Mouse (Mus musculus): Measurements from ENCODE around the gene Ptpn7. TPM values are rescaled to one million over a fixed set of nuclear protein-coding genes. Genes with fewer than 3 reads are reported as not detected.
A peak's percentile ranks its signal among the peaks of the same experiment; 100 is the strongest.

The Ptpn7 gene
- 100 to 1,000 TPM; 166 to 302 TPM for polyA plus RNA-seq (2017; shearing (Covaris generic))

- ATAC-seq = peak; percentile 67
Observed at GRCm38 (mm10) chr1:135132473-135132872, at the start of gene Ptpn7. Ptpn7 (plus strand) TSS chr1:135132700.

- ATAC-seq = no peak
Observed at GRCm38 (mm10) chr1:135083465-135083864, 49.0 kb upstream of the Ptpn7 start.

GRCm38 (mm10) chr1:135085296-135085871 lies 47.1 kb upstream of the Ptpn7 start:
- no peak for ATAC-seq

GRCm38 (mm10) chr1:135086015-135086414 lies 46.5 kb upstream of the Ptpn7 start:
- ATAC-seq = no peak

- no peak for ATAC-seq
Observed at GRCm38 (mm10) chr1:135087414-135087813, 45.1 kb upstream of the Ptpn7 start.

GRCm38 (mm10) chr1:135089626-135090025 lies 42.9 kb upstream of the Ptpn7 start:
- ATAC-seq = no peak

GRCm38 (mm10) chr1:135090914-135091313 lies 41.6 kb upstream of the Ptpn7 start:
- ATAC-seq = no peak

GRCm38 (mm10) chr1:135094723-135095122 lies 37.8 kb upstream of the Ptpn7 start:
- ATAC-seq = no peak

- no peak for ATAC-seq
Observed at GRCm38 (mm10) chr1:135095189-135095588, 37.3 kb upstream of the Ptpn7 start.

GRCm38 (mm10) chr1:135096312-135096711 lies 36.2 kb upstream of the Ptpn7 start:
- no peak for ATAC-seq

GRCm38 (mm10) chr1:135097441-135097840 lies 35.1 kb upstream of the Ptpn7 start:
- ATAC-seq = no peak

- ATAC-seq = no peak
Observed at GRCm38 (mm10) chr1:135098441-135098840, 34.1 kb upstream of the Ptpn7 start.

- no peak for ATAC-seq
Observed at GRCm38 (mm10) chr1:135100400-135100799, 32.1 kb upstream of the Ptpn7 start.

- ATAC-seq = peak; percentile 48
Observed at GRCm38 (mm10) chr1:135105124-135105523, 27.4 kb upstream of the Ptpn7 start, which contains the start of gene Lgr6. Lgr6 (minus strand) TSS chr1:135105276.

GRCm38 (mm10) chr1:135105951-135106350 lies 26.5 kb upstream of the Ptpn7 start:
- peak; percentile 74 for ATAC-seq

- no peak for ATAC-seq
Observed at GRCm38 (mm10) chr1:135108611-135109010, 23.9 kb upstream of the Ptpn7 start.

GRCm38 (mm10) chr1:135110075-135110474 lies 22.4 kb upstream of the Ptpn7 start:
- ATAC-seq = no peak

GRCm38 (mm10) chr1:135111271-135111670 lies 21.2 kb upstream of the Ptpn7 start:
- peak; percentile 28 for ATAC-seq

GRCm38 (mm10) chr1:135112661-135113060 lies 19.8 kb upstream of the Ptpn7 start:
- ATAC-seq = peak; percentile 92

- no peak for ATAC-seq
Observed at GRCm38 (mm10) chr1:135124573-135125363, 7.7 kb upstream of the Ptpn7 start.

GRCm38 (mm10) chr1:135125990-135126389 lies 6.5 kb upstream of the Ptpn7 start:
- no peak for ATAC-seq

GRCm38 (mm10) chr1:135126443-135127027 lies 6.0 kb upstream of the Ptpn7 start:
- no peak for ATAC-seq

- peak; percentile 7 for ATAC-seq
Observed at GRCm38 (mm10) chr1:135128011-135128441, 4.5 kb upstream of the Ptpn7 start.

GRCm38 (mm10) chr1:135128986-135129385 lies 3.5 kb upstream of the Ptpn7 start:
- no peak for ATAC-seq
